Mouse (Mus musculus) lung, adult 2 months (tissue): ENCODE measurements around the gene Khdrbs2. TPM values are rescaled to one million over a fixed set of nuclear protein-coding genes. Genes with fewer than 3 reads are reported as not detected.

Source experiments
- DNase-seq: peaks from one replicate; pipeline ENCODE4 v3.0.0; 2022
- H3K4me1 ChIP-seq: fragments of 200-500 bp; 2 replicates; pipeline ENCODE4 v1.6.1; 2011; ENCODE audit warnings: low read length; ENCODE audit not compliant: control insufficient read depth, insufficient read depth
- H3K4me3 ChIP-seq: fragments of 200-500 bp; replicated peaks from 2 replicates; pipeline ENCODE3; 2011; ENCODE audit warnings: low read depth, mild to moderate bottlenecking, control low read depth, low read length; ENCODE audit errors: extremely low read depth
- CTCF ChIP-seq: fragments of 200-500 bp; IDR thresholded peaks from 2 replicates; pipeline ENCODE4 v1.5.1; 2011; ENCODE audit warnings: mild to moderate bottlenecking, low read length, control low read depth; ENCODE audit not compliant: insufficient read depth
- POLR2A ChIP-seq: fragments of 200-500 bp; IDR thresholded peaks from 2 replicates; pipeline ENCODE4 v1.6.1; 2011; ENCODE audit warnings: low read depth, mild to moderate bottlenecking, control low read depth, low read length, borderline replicate concordance; ENCODE audit errors: extremely low read depth
- WGBS: fragments of 180-500 bp; shearing (Covaris S2); methylation state at CpG from one replicate; pipeline ENCODE4 v1.1.7; 2018; 5-methylcytosine and 5-hydroxymethylcytosine counted together
- polyA plus RNA-seq: library from polyadenylated mRNA; depleted of rRNA; stranded (reverse); fragments of >200 nt; gene quantifications from 2 replicates; pipeline ENCODE4 v1.2.3, GENCODE M21; 2012; rRNA removed

Gene Khdrbs2
- polyA plus RNA-seq = not detected in 2 replicates

- 2% methylated on average over 52 of the region's 53 CpGs for WGBS
- no peak for TF ChIP-seq CTCF
- no peak for DNase-seq
- Histone ChIP-seq H3K4me1 (no peaks in the 10 kb centered on the region), H3K4me3 (no peak within 1 kb of the TSS)
Measured at GRCm38 (mm10) chr1:32172506-32173239, at the start of gene Khdrbs2. Gene Khdrbs2, plus strand, starts transcription at chr1:32172714.

- no peak for DNase-seq
- no peaks in the 10 kb centered on the region for H3K4me1 ChIP-seq
- WGBS = 60% methylated on average over 5 of the region's 5 CpGs
- no peak for TF ChIP-seq POLR2A
- no peak for TF ChIP-seq CTCF
- no peak overlapping the region for H3K4me3 ChIP-seq
Measured at GRCm38 (mm10) chr1:32174566-32174965, 2.1 kb downstream of the Khdrbs2 start.

GRCm38 (mm10) chr1:32199664-32200260 is 27.2 kb downstream of the Khdrbs2 start:
- WGBS = 56% methylated on average over 1 of the region's 1 CpGs
- no peak for DNase-seq
- TF ChIP-seq POLR2A = no peak
- TF ChIP-seq CTCF = no peak
- Histone ChIP-seq H3K4me1 (no peaks in the 10 kb centered on the region), H3K4me3 (no peak overlapping the region)

DNA sequence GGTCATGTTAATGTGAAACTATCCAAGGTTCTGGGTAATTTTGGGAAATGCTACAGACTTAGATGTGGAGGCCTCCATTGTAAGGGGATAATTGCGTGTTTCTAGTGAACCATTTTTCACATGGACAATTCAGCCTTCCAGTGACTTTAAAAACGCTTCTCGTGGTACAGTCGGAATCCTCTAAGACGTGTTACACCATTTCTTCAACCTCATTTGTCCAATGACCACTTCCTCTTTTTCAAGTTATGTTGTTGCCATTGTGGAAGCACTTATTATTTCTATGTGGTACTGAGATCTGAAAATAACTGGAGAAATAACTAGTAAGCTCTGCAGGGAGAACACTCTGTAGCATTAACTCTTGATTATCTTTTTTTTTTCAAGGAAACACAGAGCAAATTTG is 75.9 kb downstream of the Khdrbs2 start:
- Histone ChIP-seq H3K4me3 (no peak overlapping the region), H3K4me1 (no peaks in the 10 kb centered on the region)
- WGBS = 73% methylated on average over 5 of the region's 5 CpGs
- TF ChIP-seq CTCF = no peak
- no peak for TF ChIP-seq POLR2A
- DNase-seq = no peak

GRCm38 (mm10) chr1:32249602-32250001 is 77.1 kb downstream of the Khdrbs2 start:
- DNase-seq = no peak
- TF ChIP-seq CTCF (no peak), POLR2A (no peak)
- 76% methylated on average over 2 of the region's 2 CpGs for WGBS
- no peaks in the 10 kb centered on the region for H3K4me1 ChIP-seq
- H3K4me3 ChIP-seq = no peak overlapping the region

DNA sequence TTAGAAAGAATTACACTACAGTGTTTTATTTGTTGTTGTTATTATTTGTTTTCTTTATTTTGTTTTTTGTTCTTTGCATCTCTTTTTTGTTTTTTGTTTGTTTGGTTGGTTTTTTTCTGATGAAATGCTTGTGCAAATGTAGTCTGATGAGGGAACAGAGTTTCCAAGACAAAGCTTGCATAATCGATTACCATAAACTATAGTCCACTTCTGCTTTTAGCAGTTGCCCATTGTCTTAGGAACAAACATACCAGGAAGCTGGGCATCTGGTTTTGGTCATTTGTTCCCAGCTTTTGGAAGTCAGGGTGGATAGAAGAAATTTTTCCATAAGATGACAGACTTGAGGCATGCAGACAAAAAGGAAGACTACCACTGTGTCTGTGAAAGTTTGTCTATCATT is 77.8 kb downstream of the Khdrbs2 start:
- H3K4me1 ChIP-seq = no peaks in the 10 kb centered on the region
- TF ChIP-seq CTCF = no peak
- TF ChIP-seq POLR2A = no peak
- WGBS = 73% methylated on average over 1 of the region's 1 CpGs
- DNase-seq = no peak
- no peak overlapping the region for H3K4me3 ChIP-seq

- 82% methylated on average over 3 of the region's 3 CpGs for WGBS
- Histone ChIP-seq H3K4me1 (no peaks in the 10 kb centered on the region), H3K4me3 (no peak overlapping the region)
- no peak for DNase-seq
- TF ChIP-seq CTCF (no peak), POLR2A (no peak)
Measured at GRCm38 (mm10) chr1:32258942-32259341, 86.4 kb downstream of the Khdrbs2 start.

GRCm38 (mm10) chr1:32270519-32270918 is 98.0 kb downstream of the Khdrbs2 start:
- Histone ChIP-seq H3K4me1 (no peaks in the 10 kb centered on the region), H3K4me3 (no peak overlapping the region)
- WGBS = 93% methylated on average over 3 of the region's 3 CpGs
- TF ChIP-seq CTCF (no peak), POLR2A (no peak)
- no peak for DNase-seq

DNA sequence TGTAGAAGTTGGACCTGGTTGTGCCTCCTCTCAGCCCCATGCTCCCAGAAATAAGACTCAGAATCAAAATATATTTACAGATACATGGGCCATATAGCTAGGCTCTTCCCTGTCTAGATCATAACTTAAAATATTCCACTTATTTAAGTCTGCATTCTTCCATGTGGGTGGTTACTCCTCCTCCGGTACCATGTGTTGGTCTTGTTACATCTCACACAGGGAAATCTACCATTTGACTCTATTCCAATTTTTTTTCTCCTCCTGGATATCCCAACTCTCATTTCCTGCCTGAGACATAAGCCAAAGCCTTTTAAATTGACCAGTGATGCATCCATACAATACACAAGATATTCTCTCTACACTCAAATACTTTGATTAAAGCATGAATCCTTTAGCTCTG is 122.2 kb downstream of the Khdrbs2 start:
- DNase-seq = no peak
- 89% methylated on average over 1 of the region's 1 CpGs for WGBS
- TF ChIP-seq CTCF = no peak
- no peak for TF ChIP-seq POLR2A
- no peak overlapping the region for H3K4me3 ChIP-seq
- no peaks in the 10 kb centered on the region for H3K4me1 ChIP-seq

DNA sequence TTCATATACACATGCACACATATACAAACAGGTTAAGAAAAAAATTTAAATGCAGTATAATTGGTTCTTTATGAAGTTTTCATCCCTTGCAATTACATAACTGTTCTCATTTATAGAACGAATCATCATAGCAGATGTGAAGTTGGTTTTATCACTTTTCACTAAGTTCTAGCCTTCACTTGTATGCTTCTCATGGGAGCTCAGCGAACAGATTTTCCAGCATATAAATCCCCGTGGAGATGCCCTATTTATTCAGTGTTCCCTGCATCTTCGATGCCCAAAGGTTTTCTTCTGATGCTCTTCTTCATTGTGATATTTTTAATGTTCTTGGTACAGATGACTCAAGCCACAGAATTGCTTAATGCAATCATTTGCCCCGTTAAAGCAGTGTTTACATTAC is 128.9 kb downstream of the Khdrbs2 start:
- WGBS = 57% methylated on average over 5 of the region's 5 CpGs
- no peaks in the 10 kb centered on the region for H3K4me1 ChIP-seq
- no peak for TF ChIP-seq POLR2A
- no peak for TF ChIP-seq CTCF

More for the DNA sequence above, 128.9 kb downstream of the Khdrbs2 start:
- no peak overlapping the region for H3K4me3 ChIP-seq
- DNase-seq = no peak
